Mouse (Mus musculus): ENCODE measurements around the gene Ppp4r3a. TPM values are rescaled to one million over a fixed set of nuclear protein-coding genes. Genes with fewer than 3 reads are reported as not detected.

Gene Ppp4r3a
- polyA plus RNA-seq, 2 experiments: 18.3 to 18.8 TPM

GRCm38 (mm10) chr12:101009225-101009624 is 74.3 kb downstream of the Ppp4r3a start:
- no peak for TF ChIP-seq EP300 (IDR thresholded peaks at IDR 0.05; ENCODE audit: low read depth)
- TF ChIP-seq CTCF (IDR thresholded peaks at IDR 0.05; ENCODE audit: low read depth): no peak
- Histone ChIP-seq H3K4me1 (replicated peaks; ENCODE audit: control insufficient read depth in 2 of 2, insufficient read depth in 2 of 2, low read length in 1 of 2) (peaks cover 49 to 66% of the 10 kb centered on the region in 2 experiments), H3K9me3 (ENCODE audit: control insufficient read depth, low read length) (no peaks in the 10 kb centered on the region), H3K4me3 (ENCODE audit: insufficient read depth in 1 of 2, low read depth in 2 of 2, low read length in 2 of 2) (no peak overlapping the region), H3K9ac (replicated peaks) (no peak overlapping the region), H3K27me3 (ENCODE audit: control insufficient read depth, insufficient read depth, low read length) (no peaks in the 10 kb centered on the region), H3K4me2 (ENCODE audit: low read depth) (no peak overlapping the region), H3K36me3 (replicated peaks; ENCODE audit: control insufficient read depth, insufficient read depth, low read depth) (no peaks in the 10 kb centered on the region), H3K27ac (no peak overlapping the region; the same call in 1 of the 2 replicates)
- WGBS (ENCODE audit: insufficient replicate concordance): 69% methylated on average over 4 of the region's 4 CpGs
- DNase-seq (ENCODE audit: low read depth in 3 of 3, low spot score in 3 of 3): no peak
- ATAC-seq (ENCODE audit: insufficient read depth): no peak

- TF ChIP-seq EP300 (IDR thresholded peaks at IDR 0.05; ENCODE audit: low read depth): no peak
- no peak for TF ChIP-seq CTCF (IDR thresholded peaks at IDR 0.05; ENCODE audit: low read depth)
- Histone ChIP-seq H3K9me3 (ENCODE audit: control insufficient read depth, low read length) (no peaks in the 10 kb centered on the region), H3K9ac (replicated peaks) (no peak overlapping the region), H3K27ac (no peak overlapping the region), H3K36me3 (replicated peaks; ENCODE audit: control insufficient read depth, insufficient read depth, low read depth) (no peaks in the 10 kb centered on the region), H3K27me3 (ENCODE audit: control insufficient read depth, insufficient read depth, low read length) (no peaks in the 10 kb centered on the region), H3K4me2 (ENCODE audit: low read depth) (peak overlapping the region; percentile 8; the same call in 1 of the 2 replicates), H3K4me1 (replicated peaks; ENCODE audit: control insufficient read depth in 2 of 2, insufficient read depth in 2 of 2, low read length in 1 of 2) (peaks cover 49 to 62% of the 10 kb centered on the region in 2 experiments), H3K4me3 (ENCODE audit: insufficient read depth in 1 of 2, low read depth in 2 of 2, low read length in 2 of 2) (no peak overlapping the region)
- ATAC-seq (ENCODE audit: insufficient read depth) (no peak), DNase-seq (ENCODE audit: low read depth in 3 of 3, low spot score in 3 of 3) (no peak)
- 53% methylated on average over 4 of the region's 4 CpGs for whole genome bisulfite sequencing (ENCODE audit: insufficient replicate concordance)
These were observed 74.9 kb downstream of the Ppp4r3a start for GRCm38 (mm10) chr12:101008648-101009047.

- Histone ChIP-seq H3K9ac (replicated peaks) (peak overlapping the region; percentile 16; the same call in 1 of the 2 replicates), H3K27ac (no peak overlapping the region), H3K4me3 (ENCODE audit: insufficient read depth in 1 of 2, low read depth in 2 of 2, low read length in 2 of 2) (no peak overlapping the region), H3K27me3 (ENCODE audit: control insufficient read depth, insufficient read depth, low read length) (no peaks in the 10 kb centered on the region), H3K36me3 (replicated peaks; ENCODE audit: control insufficient read depth, insufficient read depth, low read depth) (no peaks in the 10 kb centered on the region), H3K9me3 (ENCODE audit: control insufficient read depth, low read length) (no peaks in the 10 kb centered on the region), H3K4me1 (replicated peaks; ENCODE audit: control insufficient read depth in 2 of 2, insufficient read depth in 2 of 2, low read length in 1 of 2) (peaks cover 49 to 62% of the 10 kb centered on the region in 2 experiments), H3K4me2 (ENCODE audit: low read depth) (no peak overlapping the region)
- ATAC-seq (ENCODE audit: insufficient read depth): no peak
- WGBS (ENCODE audit: insufficient replicate concordance): 55% methylated on average over 10 of the region's 10 CpGs
- DNase-seq (ENCODE audit: low read depth in 3 of 3, low spot score in 3 of 3): no peak
- no peak for TF ChIP-seq CTCF (IDR thresholded peaks at IDR 0.05; ENCODE audit: low read depth)
- no peak for TF ChIP-seq EP300 (IDR thresholded peaks at IDR 0.05; ENCODE audit: low read depth)
These were observed 75.5 kb downstream of the Ppp4r3a start for GRCm38 (mm10) chr12:101007968-101008481.

GRCm38 (mm10) chr12:101007427-101007826 is 76.1 kb downstream of the Ppp4r3a start:
- no peak for ATAC-seq (ENCODE audit: insufficient read depth)
- DNase-seq (ENCODE audit: low read depth in 3 of 3, low spot score in 3 of 3): no peak
- no peaks in the 10 kb centered on the region for H3K36me3 ChIP-seq (replicated peaks; ENCODE audit: control insufficient read depth, insufficient read depth, low read depth)
- peaks cover 45 to 57% of the 10 kb centered on the region in 2 experiments for H3K4me1 ChIP-seq (replicated peaks; ENCODE audit: control insufficient read depth in 2 of 2, insufficient read depth in 2 of 2, low read length in 1 of 2)
- TF ChIP-seq CTCF (IDR thresholded peaks at IDR 0.05; ENCODE audit: low read depth) (no peak), EP300 (IDR thresholded peaks at IDR 0.05; ENCODE audit: low read depth) (no peak)
- H3K4me3 ChIP-seq (ENCODE audit: insufficient read depth in 1 of 2, low read depth in 2 of 2, low read length in 2 of 2): no peak overlapping the region
- no peak overlapping the region for H3K27ac ChIP-seq
- no peaks in the 10 kb centered on the region for H3K27me3 ChIP-seq (ENCODE audit: control insufficient read depth, insufficient read depth, low read length)
- no peak overlapping the region; the same call in 1 of the 2 replicates for H3K9ac ChIP-seq (replicated peaks)
- 24% methylated on average over 9 of the region's 9 CpGs for WGBS (ENCODE audit: insufficient replicate concordance)
- H3K4me2 ChIP-seq (ENCODE audit: low read depth): no peak overlapping the region
- H3K9me3 ChIP-seq (ENCODE audit: control insufficient read depth, low read length): no peaks in the 10 kb centered on the region

- H3K4me2 ChIP-seq (ENCODE audit: low read depth): no peak overlapping the region
- TF ChIP-seq EP300 (IDR thresholded peaks at IDR 0.05; ENCODE audit: low read depth) (no peak), CTCF (IDR thresholded peaks at IDR 0.05; ENCODE audit: low read depth) (no peak)
- H3K27me3 ChIP-seq (ENCODE audit: control insufficient read depth, insufficient read depth, low read length): no peaks in the 10 kb centered on the region
- ATAC-seq (ENCODE audit: insufficient read depth) (no peak), DNase-seq (ENCODE audit: low read depth in 3 of 3, low spot score in 3 of 3) (no peak)
- H3K9ac ChIP-seq (replicated peaks): no peak overlapping the region
- peaks cover 43 to 55% of the 10 kb centered on the region in 2 experiments for H3K4me1 ChIP-seq (replicated peaks; ENCODE audit: control insufficient read depth in 2 of 2, insufficient read depth in 2 of 2, low read length in 1 of 2)
- no peaks in the 10 kb centered on the region for H3K9me3 ChIP-seq (ENCODE audit: control insufficient read depth, low read length)
- WGBS (ENCODE audit: insufficient replicate concordance): 83% methylated on average over 12 of the region's 12 CpGs
- no peak overlapping the region for H3K27ac ChIP-seq
- no peaks in the 10 kb centered on the region for H3K36me3 ChIP-seq (replicated peaks; ENCODE audit: control insufficient read depth, insufficient read depth, low read depth)
- no peak overlapping the region for H3K4me3 ChIP-seq (ENCODE audit: insufficient read depth in 1 of 2, low read depth in 2 of 2, low read length in 2 of 2)
These were observed 77.7 kb downstream of the Ppp4r3a start for GRCm38 (mm10) chr12:101005665-101006420.
